ENCODE assay signal across 7 mouse cellular contexts in genomic region chr7:27259271-27259721, GRCm38 (mm10). TPM values are rescaled to one million over a fixed set of nuclear protein-coding genes. Genes with fewer than 3 reads are reported as not detected.
A peak's percentile ranks its signal among the peaks of the same experiment; 100 is the strongest.
DNase-seq lines count a peak whose midpoint lies in the region; ATAC-seq lines count a peak whose summit lies in the region.

No protein-coding gene starts in this region.

- 0 out of 2 replicates have a peak, but pooled peaks cover 3% of the 10 kb centered on the region for H3K9me3 ChIP-seq in megakaryocyte, embryonic 14.5 days
- no peaks in the 10 kb centered on the region for H3K9me3 ChIP-seq in forebrain, embryonic 10.5 days
- no peaks in the 10 kb centered on the region for H3K9me3 ChIP-seq in neural tube, embryonic 15.5 days (replicated peaks)

- H3K27ac ChIP-seq in forebrain, embryonic 10.5 days, result peak overlapping the region; percentile 94
- H3K27ac ChIP-seq in neural tube, embryonic 15.5 days (replicated peaks), result peak overlapping the region; percentile 90

- WGBS in forebrain, embryonic 10.5 days, result 2% methylated on average over 9 of the region's 9 CpGs
- 5% methylated on average over 9 of the region's 9 CpGs for WGBS in neural tube, embryonic 15.5 days

- H3K4me2 ChIP-seq in neural tube, embryonic 15.5 days, result peak overlapping the region; percentile 84

- H3K4me3 ChIP-seq in megakaryocyte, embryonic 14.5 days (replicated peaks), result peak overlapping the region; percentile 92
- H3K4me3 ChIP-seq in forebrain, embryonic 10.5 days, result peak overlapping the region; percentile 92
- peak overlapping the region; percentile 72 for H3K4me3 ChIP-seq in neural tube, embryonic 15.5 days (replicated peaks)

- ATAC-seq in megakaryocyte, adult 5-6 weeks (ENCODE audit: poor library complexity, severe bottlenecking), result no peak
- ATAC-seq in neural tube, embryonic 15.5 days (ENCODE audit: low FRiP score), result peak; percentile 22

- H3K9ac ChIP-seq in neural tube, embryonic 15.5 days (replicated peaks), result peak overlapping the region; percentile 87

- peaks cover 42% of the 10 kb centered on the region for H3K27me3 ChIP-seq in megakaryocyte, embryonic 14.5 days (replicated peaks)
- H3K27me3 ChIP-seq in forebrain, embryonic 10.5 days (ENCODE audit: poor library complexity, severe bottlenecking), result peaks cover 13% of the 10 kb centered on the region; the same call in 1 of the 2 replicates
- H3K27me3 ChIP-seq in neural tube, embryonic 15.5 days (replicated peaks), result no peaks in the 10 kb centered on the region

- H3K36me3 ChIP-seq in megakaryocyte, embryonic 14.5 days (replicated peaks; ENCODE audit: low read length), result peaks cover 33% of the 10 kb centered on the region
- H3K36me3 ChIP-seq in forebrain, embryonic 10.5 days (replicated peaks), result peaks cover 27% of the 10 kb centered on the region
- H3K36me3 ChIP-seq in neural tube, embryonic 15.5 days, result peaks cover 23% of the 10 kb centered on the region

- peaks cover 52% of the 10 kb centered on the region for H3K4me1 ChIP-seq in megakaryocyte, embryonic 14.5 days
- peaks cover 65% of the 10 kb centered on the region for H3K4me1 ChIP-seq in forebrain, embryonic 10.5 days
- peaks cover 46% of the 10 kb centered on the region for H3K4me1 ChIP-seq in neural tube, embryonic 15.5 days

- peak; percentile 46 for DNase-seq in brain, adult 2 months (ENCODE audit: low read depth, low spot score)
- DNase-seq in forebrain, embryonic 10.5 days (ENCODE audit: extremely low spot score, low spot score), result peak; percentile 49
- peak; percentile 39 to 52 for DNase-seq in kidney, postnatal 4 days
- no peak for DNase-seq in spleen, adult 18-20 months

RNA-seq across cellular contexts. Expression of gene Numbl, which starts 1.1 kb away (rescaled TPM):
- 2.0 and 2.4 TPM in 2 replicates for polyA plus RNA-seq in megakaryocyte, embryonic 14.5 days (2012; ENCODE audit: insufficient read depth, low replicate concordance)
- total RNA-seq in megakaryocyte, adult 5-6 weeks (2015), result 2.8 and 4.3 TPM in 2 replicates
- total RNA-seq in megakaryocyte, adult 5-6 weeks (2017), result 2.5 and 2.6 TPM in 2 replicates
- 13.6 and 15.6 TPM in 2 replicates for polyA plus RNA-seq in forebrain, embryonic 10.5 days (2016; fragmentation: Nextera tagmentation; extraction: Ambion mirVana)
- 47.7 and 60.7 TPM in 2 replicates for polyA plus RNA-seq in neural tube, embryonic 15.5 days (2015; fragmentation: Nextera tagmentation; extraction: Ambion mirVana)

RNA-seq across cellular contexts. Expression of gene Coq8b, which starts 26.5 kb away (rescaled TPM):
- polyA plus RNA-seq in megakaryocyte, embryonic 14.5 days (2012; ENCODE audit: insufficient read depth, low replicate concordance), result 45.5 and 46.3 TPM in 2 replicates
- total RNA-seq in megakaryocyte, adult 5-6 weeks (2015), result 12.0 and 16.8 TPM in 2 replicates
- total RNA-seq in megakaryocyte, adult 5-6 weeks (2017), result 7.5 and 15.2 TPM in 2 replicates
- 24.1 and 24.4 TPM in 2 replicates for polyA plus RNA-seq in forebrain, embryonic 10.5 days (2016; fragmentation: Nextera tagmentation; extraction: Ambion mirVana)
- polyA plus RNA-seq in neural tube, embryonic 15.5 days (2015; fragmentation: Nextera tagmentation; extraction: Ambion mirVana), result 20.1 and 20.9 TPM in 2 replicates

RNA-seq across cellular contexts. Expression of gene Itpkc, which starts 30.8 kb away (rescaled TPM):
- polyA plus RNA-seq in megakaryocyte, embryonic 14.5 days (2012; ENCODE audit: insufficient read depth, low replicate concordance), result 1.0 and 3.0 TPM in 2 replicates
- total RNA-seq in megakaryocyte, adult 5-6 weeks (2015), result 1.6 and 2.7 TPM in 2 replicates
- total RNA-seq in megakaryocyte, adult 5-6 weeks (2017), result 1.6 and 4.7 TPM in 2 replicates
- polyA plus RNA-seq in forebrain, embryonic 10.5 days (2016; fragmentation: Nextera tagmentation; extraction: Ambion mirVana), result 4.4 and 5.3 TPM in 2 replicates
- 5.9 and 6.1 TPM in 2 replicates for polyA plus RNA-seq in neural tube, embryonic 15.5 days (2015; fragmentation: Nextera tagmentation; extraction: Ambion mirVana)

Comparison
In these comparisons a context has a peak if more than half of its experiments do, and no peak if none do; other contexts are left out.
1. DNase-seq: peak in brain, adult 2 months (single experiment), forebrain, embryonic 10.5 days (single experiment) and kidney, postnatal 4 days (2 of 2); none in spleen, adult 18-20 months (0 of 2).
2. Peak in every context shown above with its lines, with median percentiles within 50 percentile points of each other: H3K4me3 ChIP-seq.